Mouse (Mus musculus): Measurements from ENCODE around the gene Atl1. TPM values are rescaled to one million over a fixed set of nuclear protein-coding genes. Genes with fewer than 3 reads are reported as not detected.

Atl1 gene
- total RNA-seq, 2 experiments from 2014 or later = 10.1 to 11.0 TPM

DNA sequence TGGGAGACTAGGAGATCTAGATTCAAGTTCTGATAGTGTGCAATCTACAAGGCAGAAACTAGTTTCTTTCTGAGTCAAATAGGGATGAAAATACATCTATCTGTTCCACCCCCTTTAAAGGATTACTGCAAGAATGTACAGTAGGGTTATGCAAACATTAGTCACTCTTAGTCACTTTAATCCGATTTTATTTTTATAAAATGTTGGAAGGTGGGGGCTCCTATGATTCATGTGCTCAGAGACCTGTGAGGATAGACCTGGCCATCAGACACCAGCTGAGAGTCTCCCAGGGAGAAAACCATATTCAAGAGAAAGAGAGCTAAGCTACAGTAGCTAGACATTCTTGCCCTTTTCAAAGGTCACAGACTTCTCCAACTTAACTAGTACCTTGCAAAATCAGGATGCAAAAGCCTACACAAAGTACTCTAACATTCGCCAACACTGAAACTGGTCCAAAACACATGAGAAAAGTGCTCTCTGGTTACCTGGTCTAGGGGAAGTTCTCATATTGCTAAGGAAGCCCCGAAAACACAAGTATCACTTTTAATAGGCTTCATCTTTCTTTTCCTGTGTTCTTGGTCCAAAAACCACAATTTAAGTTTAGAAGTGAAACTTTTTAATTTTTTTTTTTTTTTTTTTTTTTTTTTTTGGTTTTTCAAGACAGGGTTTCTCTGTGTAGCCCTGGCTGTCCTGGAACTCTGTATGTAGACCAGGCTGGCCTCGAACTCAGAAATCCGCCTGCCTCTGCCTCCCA lies 7.1 kb upstream of the Atl1 start:
- DNase-seq = no peak

DNA sequence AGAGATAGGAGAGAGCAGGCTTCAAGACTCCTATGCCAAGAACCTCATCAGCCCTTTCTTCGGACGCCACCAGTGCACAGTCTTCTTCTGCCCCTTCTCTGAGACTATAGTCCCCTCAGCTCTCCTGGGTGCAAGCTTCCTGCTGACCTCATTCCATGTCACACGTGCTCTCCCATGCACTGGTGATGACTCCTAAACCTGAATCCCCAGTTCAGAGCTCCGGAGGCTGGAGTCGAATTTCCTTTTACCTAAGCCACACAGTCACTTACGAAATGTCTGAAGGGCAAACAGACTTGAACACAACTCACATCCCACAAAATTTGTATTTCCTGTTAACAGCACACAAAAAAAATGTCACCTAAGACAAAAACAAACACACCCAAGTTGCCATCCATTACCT lies 4.6 kb upstream of the Atl1 start:
- no peak for DNase-seq

DNA sequence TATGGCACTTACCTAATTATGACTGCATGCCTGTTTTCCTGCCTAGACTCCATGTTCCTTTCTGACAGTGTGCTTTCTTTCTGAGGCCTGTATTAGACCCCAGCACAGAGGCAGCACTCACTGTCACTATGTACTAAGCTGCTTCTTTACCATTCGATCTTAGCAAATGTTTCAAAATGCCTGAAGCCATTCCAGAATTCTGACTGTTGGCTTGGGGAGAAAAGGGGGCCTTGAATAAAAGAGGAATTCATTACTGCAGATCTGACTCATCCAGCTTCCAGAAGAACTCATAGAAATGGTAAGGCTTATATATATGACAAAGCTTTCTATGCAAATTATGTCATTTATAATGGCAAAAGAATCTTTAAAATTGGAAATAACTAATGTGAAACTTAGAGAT lies 4.1 kb upstream of the Atl1 start:
- DNase-seq = no peak

DNA sequence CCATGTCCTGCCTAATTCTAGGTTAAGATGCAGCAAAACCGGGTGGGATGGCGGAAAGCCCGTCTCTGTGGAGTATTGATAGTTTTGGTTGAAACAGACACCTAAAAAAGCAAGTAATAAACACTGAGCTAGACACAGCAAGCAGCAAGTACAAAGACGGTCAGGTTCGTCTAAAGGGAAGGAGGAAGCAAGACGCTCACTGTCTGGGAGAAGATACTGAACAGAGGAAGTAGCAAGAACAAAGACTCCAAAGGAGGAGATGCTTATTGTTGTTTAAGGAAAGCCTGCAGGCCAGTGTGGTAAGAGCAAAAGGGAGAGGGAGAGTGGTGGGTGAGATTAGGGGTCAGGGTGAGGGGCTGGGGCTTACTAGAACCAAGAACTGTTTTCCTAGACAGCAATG lies 2.4 kb upstream of the Atl1 start:
- no peak for DNase-seq

DNA sequence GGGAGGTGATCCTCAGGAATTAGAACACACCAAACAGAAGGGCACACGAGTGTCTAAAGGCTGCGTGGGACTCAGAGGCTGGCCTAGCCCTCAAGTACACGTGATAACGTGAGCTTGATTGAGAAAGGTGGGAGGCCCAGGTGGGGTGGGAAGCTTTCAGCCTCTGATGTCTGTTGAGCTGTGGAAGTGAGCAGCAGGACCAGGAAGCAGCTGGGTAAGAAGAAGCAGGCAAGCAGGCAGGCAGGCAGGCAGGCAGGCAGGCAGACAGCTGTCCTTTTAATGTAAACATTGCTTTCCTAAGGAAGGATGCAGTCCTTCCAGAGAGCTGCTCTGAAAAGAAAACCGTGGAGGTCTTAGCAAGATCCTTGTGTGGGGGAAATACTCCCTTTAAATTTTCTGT lies 1.9 kb upstream of the Atl1 start:
- DNase-seq = no peak

DNA sequence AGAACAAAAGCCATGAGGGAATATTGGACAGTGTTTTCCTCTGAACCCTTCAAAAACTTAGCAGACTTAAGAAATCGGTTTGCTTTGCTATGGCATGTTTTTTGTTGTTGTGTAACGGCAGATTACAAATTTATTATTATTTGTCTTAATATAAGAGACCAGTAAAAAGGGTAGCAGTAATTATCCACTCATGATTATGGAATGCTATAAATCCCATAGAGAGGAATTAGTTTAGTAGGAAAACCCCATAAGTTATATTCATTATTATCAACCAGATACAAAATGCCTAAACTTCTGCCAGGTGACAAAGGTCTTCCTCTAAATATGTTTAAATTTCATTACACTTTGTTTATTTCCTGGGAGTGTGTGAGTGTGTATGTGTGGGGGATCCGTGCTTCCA lies 693 bp upstream of the Atl1 start:
- DNase-seq = no peak

DNA sequence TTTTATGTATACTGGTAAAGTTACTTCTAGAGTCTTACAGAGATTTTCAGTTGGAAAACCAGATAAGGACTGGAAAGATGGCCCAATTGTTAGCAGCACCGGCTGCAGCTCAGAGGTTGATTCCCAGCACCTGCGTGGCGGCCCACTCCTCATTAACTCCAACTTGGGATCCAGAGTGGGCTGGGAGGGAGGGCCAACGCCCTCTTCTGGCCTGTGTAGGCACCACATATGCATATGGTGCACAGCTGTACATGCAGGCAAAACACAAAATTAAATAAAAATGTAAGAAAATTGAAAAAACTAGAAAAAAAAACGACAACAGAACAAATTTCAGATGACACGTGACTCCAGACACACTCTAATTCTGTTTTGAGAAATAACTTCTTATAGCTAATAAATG lies 1.5 kb downstream of the Atl1 start:
- no peak for DNase-seq

DNA sequence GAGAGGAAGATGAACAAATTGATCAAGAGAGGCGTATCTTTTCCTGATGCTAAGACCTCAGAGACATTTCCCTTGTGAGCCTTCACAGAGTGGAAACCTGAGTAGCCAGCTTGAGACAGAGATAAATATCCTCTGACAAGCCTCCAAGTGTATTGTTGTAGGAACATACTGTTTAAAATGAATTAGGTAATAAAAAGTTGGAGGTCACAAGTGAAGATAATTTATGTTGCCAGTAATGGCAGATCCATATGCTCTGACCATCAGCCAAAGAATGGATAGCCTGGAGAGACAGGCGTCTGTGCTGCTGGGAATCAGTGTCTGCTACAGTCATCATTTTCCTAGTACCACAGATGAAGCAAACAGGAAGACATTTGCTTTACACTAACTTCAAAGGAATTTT lies 2.6 kb downstream of the Atl1 start:
- DNase-seq = no peak

DNA sequence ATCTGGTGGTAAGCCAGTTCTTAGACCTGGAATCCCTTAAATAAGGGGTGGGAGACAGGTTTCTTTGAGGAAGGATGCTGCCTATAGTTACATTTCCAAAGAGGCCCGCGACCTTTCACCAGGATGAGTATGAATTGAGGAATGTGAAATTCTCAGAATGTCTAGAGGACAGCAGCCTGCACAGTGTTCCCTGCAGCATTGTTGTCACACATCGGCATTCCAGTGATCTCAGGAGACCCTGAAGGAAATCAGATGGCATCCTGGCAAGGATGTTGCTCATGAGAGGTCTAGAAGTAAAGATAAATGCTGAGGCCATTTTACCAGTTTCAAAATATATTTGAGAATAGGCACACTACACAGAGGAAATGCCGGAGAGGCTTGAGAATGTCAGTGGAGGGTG lies 5.7 kb downstream of the Atl1 start:
- DNase-seq = no peak

DNA sequence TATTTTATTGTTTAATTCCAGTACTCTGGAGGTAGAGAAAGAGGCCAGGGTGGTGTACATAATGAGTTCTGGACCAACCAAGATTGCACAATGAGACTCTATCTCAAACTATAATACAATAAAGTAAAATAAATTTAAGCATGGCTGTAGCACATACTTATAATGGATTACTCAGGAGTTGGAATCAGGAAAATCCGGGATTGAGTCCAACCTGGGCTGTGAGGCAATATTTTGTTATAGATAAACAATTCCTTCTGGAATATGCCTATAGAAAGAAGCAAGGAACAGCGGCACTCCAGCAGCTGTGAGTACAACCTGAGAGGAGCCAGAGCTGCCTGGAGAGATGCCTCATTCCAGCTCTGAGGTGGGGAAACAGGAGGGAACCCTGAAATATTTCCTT lies 12.6 kb downstream of the Atl1 start:
- no peak for DNase-seq

DNA sequence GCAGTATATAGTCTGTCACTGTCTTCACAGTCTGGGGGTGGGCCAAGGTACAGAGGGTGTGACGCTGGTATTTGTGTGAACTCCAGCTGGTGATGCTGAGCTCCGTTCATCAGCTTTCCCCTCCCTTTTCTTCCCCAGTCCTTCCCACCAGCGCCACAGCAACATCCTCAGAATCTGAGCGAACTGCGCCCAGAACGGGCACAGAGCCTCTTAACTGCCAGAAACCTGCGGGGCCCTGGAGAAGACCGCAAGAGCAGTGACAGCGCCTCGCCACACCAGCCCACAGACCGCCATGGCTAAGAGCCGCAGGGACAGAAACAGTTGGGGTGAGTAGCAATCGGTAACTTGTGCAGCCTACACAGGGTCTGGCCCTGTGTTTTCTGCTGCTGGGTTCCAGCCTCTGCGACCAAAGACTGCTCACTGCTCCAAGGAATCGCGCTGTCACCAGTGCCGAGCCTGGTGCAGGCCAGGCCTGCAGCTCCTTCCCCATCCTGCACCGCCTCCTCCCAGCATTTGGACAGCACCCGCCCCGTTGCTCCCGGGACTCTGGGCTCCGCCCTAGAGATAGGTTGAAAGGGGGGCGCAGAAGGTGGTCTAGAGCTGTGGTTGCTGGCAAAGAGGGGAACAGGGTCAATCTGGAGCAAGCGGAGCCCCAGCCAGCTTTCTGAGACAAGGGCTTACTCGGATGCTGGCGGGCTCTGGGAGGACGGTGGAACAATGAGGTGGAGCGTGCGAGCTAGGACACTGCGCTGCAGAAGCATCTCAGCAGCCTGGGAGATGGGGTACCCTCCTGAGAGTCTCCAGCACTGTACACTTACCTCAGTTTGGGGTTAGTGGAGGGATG lies 15.5 kb downstream of the Atl1 start:
- DNase-seq = peak; percentile 31

DNA sequence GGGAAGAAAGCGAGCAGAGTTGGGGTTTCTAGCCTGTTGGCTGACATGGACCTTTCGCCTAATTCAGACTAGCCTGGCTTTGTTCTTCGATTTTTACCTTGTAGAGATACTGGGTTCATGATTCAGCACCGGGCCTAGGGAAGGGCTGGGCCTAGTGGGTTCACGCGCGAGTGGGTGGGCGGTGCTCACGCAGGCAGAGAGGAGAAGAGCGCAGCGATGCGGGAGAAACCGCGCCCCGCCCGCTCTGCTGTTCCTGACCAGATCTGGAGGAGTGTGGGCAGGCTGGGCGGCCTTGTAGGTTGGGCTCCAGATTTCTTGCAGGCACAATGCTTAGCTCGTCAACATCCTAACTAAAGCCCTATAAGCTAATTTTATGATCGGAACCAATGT lies 16.1 kb downstream of the Atl1 start:
- no peak for DNase-seq

DNA sequence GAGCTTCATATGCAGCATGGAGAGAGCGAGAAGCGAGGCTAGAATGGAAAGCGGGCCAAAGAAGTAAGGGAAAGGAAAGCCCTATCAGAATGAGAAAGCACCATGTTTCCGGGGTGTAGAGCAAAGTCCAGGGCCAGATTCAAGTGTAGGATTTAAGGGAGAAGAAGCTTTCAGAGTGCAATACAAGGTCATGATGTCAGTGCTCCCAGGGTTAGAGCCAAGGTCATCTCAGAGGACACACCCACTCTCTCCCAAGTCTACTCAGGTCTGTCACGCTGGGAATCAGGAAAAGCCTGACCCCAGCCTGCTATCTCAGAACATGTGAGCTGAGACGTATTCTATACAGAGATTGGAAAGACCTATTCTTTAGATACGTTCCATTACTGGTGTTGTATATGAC lies 19.5 kb downstream of the Atl1 start:
- no peak for DNase-seq

DNA sequence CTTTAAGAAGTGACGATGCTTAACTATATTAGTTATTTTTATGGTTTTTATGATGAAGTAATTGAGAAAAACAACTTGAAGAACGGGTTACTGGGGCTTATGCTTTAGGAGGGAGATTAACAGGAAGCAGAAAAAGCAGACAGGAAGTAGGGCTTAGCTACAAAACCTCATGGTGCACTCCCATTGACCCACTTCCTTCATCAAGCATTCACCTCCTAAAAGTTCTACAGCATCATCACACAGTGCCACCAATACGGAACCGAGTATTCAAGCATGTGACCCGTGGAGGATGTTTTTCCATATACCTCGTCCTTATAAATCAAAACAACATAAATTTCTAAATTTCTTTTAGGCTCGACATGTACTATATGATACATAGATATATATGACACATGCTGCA lies 20.3 kb downstream of the Atl1 start:
- no peak for DNase-seq

DNA sequence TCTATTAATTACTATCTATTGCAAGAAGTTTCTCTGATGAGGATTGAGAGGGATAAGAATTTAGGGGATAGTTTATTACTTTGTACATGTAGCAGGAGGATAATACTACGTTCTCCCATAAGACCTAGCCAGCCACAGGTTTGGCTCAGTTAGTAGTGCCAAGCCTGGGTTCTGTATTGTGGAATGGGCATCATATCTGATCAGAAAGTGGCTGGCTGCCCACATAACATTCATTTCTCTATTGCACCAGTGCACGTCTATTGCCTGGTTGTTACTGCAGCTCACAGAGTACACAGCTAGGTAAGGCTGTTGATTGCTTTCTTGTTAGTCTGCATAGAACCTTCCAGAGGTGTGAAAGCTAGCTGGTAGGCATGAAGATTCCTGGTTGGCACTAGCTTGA lies 25.5 kb downstream of the Atl1 start:
- DNase-seq = no peak

DNA sequence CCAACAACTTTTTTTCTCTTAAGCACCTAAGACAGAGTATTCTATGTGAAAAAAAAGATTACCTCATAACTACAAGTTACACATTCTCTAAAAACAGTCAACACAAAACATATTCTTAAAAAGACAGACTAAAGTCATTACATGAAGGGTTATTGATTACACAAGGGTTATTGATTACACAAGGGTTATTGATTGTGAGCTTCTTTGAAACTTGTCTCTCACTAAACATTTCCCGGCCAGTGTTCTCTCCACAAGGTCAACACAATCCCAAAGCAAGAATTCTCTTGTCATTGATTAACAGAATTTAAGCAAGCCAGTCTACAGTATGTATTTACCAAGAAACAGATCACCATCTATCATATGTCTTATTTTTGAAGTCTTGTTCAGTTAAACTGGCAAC lies 29.7 kb downstream of the Atl1 start:
- no peak for DNase-seq

DNA sequence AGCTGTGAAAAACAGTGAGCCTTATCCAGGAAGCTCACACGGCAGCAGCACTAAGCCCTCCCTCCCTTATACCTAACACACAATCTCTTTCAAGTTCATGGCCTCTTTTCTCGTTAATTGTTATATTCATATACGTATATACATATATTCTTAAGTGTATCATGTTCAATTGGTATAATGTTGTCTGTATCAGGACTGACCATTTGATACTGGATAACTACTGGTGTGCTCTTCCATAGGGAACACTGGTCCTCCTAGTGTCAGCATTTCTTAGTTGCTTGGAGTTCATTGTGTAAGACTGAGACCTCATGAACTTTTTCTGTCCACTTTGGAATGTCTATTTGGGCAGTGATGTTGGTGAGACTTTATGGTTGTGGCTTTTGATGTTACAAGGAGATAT lies 30.7 kb downstream of the Atl1 start:
- no peak for DNase-seq

DNA sequence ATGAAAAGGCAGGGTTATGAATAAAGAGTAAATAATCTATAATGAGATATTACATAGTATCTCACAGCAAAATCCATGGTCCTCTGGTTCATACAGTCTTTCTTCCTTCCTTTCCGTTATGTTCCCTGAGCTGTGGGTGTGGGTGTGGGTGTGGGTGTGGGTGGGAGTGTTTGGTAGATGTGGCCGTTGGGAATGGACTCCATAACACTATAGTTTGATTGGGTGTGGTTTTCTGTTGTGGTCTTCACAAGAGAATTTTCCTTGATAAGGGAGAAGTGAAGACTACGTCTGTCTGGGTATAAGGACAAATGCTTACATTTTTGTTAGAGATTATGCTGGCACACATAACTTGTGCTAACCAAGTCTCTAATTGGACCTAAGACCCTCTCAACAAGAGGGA lies 31.2 kb downstream of the Atl1 start:
- no peak for DNase-seq

DNA sequence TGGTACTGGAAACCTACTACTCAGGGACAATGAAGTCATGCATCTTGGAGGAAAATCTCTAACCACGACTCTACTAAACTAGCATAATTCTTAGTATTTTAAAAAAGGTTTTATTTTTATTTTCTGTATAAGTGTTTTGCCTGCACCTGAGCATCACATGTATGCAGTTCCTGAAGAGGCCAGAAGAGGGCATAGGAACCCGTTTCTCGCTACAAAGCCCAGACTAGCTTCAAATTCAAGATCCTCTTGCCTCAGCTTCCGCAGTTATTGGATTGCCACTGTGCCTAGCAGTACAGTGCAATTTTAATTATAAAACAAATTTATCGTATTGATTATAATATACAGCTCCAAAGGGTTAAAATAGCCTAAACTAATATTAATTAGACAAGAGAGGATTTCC lies 31.6 kb downstream of the Atl1 start:
- peak; percentile 52 for DNase-seq

DNA sequence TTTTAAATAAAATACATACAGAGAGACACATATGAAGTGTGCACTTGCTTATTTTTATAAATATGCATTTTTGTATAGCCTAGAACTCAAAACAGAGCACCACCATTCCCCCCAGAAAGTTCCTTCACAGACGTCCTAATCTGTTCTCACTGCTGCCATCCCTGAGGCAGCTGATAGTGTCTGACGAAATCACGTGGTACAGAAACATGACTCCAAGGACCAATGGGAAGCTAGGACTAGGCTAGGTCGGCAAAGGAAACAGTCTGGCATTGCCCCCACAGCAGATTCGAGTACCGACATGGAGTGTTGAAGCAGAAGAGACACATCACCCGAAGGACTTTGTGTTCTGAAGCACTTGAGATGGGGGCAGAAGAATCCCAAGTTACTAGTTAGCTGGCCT lies 34.3 kb downstream of the Atl1 start:
- no peak for DNase-seq

DNA sequence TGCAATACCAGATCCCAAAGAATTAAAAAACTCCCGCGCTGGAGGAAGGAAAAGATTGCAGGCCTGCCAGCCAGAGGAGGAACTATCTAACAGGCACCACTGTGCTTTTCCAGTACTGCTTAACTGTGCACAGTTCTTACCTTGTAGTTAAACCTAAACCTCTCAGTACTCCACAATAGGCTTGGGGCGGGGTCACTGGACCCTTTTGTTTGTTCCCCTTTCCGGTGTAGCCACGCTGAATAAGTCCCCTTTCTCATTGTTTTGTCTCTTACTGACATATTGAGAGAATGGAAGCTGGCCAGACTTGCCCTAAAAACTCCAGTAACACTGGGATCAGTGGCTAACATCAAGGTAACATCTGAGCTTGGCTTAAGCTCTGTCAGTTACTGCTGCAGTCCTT lies 45.3 kb downstream of the Atl1 start:
- no peak for DNase-seq

DNA sequence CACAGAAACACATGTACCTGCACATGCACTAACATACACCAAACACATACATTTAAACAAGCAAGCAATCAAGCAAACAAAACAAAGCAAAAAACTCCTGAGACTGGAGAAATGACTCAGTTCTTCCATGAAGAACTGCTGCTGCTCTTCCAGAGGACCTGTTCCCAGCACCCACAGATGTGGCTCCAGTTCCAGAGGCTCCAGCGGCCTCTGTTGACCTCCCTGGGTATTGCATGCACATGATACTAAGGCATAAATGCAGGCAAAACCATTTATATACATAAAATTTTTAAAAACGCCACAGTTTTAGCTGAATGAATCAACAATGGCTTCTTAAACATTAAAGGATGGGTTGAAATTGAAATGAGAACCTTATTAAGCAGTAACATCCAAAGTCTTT lies 46.9 kb downstream of the Atl1 start:
- no peak for DNase-seq

DNA sequence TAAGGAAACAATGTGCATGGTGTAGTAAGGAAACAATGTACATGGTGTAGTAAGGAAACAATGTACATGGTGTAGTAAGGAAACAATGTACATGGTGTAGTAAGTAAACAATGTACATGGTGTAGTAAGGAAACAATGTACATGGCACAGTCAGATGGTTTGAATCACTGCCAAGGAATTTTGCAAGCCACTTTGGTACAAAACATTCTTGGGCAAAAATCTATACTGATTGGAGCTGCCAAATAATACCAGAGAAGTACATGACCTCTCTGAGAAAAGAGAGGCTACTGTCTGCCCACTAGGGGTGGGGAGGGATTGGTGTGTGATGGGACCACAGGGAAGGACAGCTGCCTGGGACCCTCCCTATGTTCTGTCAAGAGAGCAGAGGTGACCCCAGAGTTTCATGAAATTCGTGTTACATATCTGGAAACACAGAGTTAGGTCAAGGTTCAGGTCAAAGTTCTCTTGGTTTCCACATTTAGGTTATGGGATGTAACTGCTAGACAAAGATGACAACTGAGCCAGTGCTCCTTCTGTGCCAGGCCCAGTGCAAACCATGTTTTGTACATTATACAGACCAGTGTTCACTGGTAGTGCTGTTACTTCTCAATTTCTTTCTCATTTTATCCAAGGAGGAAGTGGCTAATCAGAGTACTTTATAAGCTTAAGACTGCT lies 49.4 kb downstream of the Atl1 start:
- DNase-seq = no peak

DNA sequence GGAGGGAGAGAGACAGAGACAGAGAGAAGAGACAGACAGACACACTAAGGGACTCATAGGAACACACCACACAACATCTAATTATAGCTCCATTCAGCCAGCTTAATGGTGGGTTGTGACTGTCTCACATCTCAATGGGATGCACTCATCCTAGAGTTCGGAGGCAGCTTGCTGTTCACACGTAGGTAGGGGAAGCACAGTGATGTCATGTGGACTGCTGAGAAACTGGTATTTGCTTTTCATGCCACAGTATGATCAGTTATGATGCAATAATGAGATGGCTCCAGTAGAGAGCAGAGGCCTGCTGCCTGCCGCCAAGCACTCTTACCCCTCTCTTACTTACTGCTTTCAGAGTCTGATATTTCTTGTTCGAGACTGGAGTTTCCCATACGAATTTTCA lies 53.4 kb downstream of the Atl1 start:
- DNase-seq = no peak

Measured in heart, postnatal 4 days (tissue).